Mouse (Mus musculus) testis, adult 2 months (tissue): ENCODE data around the gene D430041D05Rik. TPM values are rescaled to one million over a fixed set of nuclear protein-coding genes. Genes with fewer than 3 reads are reported as not detected.

Experiments used
- H3K27ac ChIP-seq: fragments of 200-500 bp; 2 replicates; pipeline ENCODE4 v1.5.1; 2012; ENCODE audit warnings: low read depth, low read length; ENCODE audit not compliant: control insufficient read depth, insufficient read depth
- H3K27me3 ChIP-seq: fragments of 200-500 bp; 2 replicates; pipeline ENCODE4 v1.6.1; 2012; ENCODE audit warnings: mild to moderate bottlenecking, low read length, moderate library complexity; ENCODE audit not compliant: control insufficient read depth, insufficient read depth
- H3K36me3 ChIP-seq: fragments of 200-500 bp; 2 replicates; pipeline ENCODE4 v1.6.1; 2012; ENCODE audit warnings: mild to moderate bottlenecking, low read length; ENCODE audit not compliant: control insufficient read depth, insufficient read depth
- H3K4me1 ChIP-seq: fragments of 200-500 bp; 2 replicates; pipeline ENCODE4 v1.6.1; 2012; ENCODE audit warnings: low read length; ENCODE audit not compliant: control insufficient read depth, insufficient read depth
- H3K4me3 ChIP-seq: fragments of 200-500 bp; 2 replicates; pipeline ENCODE4 v1.5.1; 2012; ENCODE audit warnings: low read depth, mild to moderate bottlenecking, low read length, moderate library complexity, mixed read lengths; ENCODE audit not compliant: control insufficient read depth
- CTCF ChIP-seq: fragments of 200-500 bp; IDR thresholded peaks from 2 replicates; pipeline ENCODE4 v1.5.1; 2012; ENCODE audit warnings: low read depth, mild to moderate bottlenecking, inconsistent platforms, low read length, moderate library complexity; ENCODE audit not compliant: control insufficient read depth, insufficient read depth, insufficient replicate concordance
- POLR2A ChIP-seq: fragments of 200-500 bp; IDR thresholded peaks from 2 replicates; pipeline ENCODE4 v1.6.1; 2012; ENCODE audit warnings: low read depth, mild to moderate bottlenecking, inconsistent platforms, low read length, moderate library complexity; ENCODE audit not compliant: control insufficient read depth
- polyA plus RNA-seq: library from polyadenylated mRNA; depleted of rRNA; stranded (reverse); fragments of >200 nt; gene quantifications from 2 replicates; pipeline ENCODE4 v1.2.3, GENCODE M21; 2012

Gene D430041D05Rik
- polyA plus RNA-seq, 1 experiment = 0.27 TPM

DNA sequence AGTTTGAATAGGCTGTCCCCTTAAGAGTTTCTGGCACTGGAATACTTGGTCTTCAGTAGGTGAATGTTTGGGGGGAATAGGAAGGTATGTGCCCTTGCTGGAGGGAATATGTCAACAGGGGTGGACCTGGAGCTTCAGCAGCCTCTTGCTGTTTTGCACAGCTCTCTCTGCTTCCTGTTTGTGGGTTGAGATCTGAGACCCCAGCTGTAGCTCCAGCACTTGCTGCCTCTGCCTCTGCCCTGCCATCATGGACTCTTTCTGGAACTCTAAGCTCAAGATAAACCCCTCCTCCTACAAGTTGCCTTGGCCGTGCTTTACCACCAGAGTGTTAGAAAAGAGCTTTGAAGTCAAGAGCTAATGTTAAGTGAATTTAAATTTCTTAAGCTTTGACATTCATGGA, 35.2 kb upstream of the D430041D05Rik start:
- H3K27me3 ChIP-seq = no peaks in the 10 kb centered on the region
- TF ChIP-seq CTCF (no peak), POLR2A (no peak)
- no peak overlapping the region for H3K27ac ChIP-seq
- H3K36me3 ChIP-seq = peaks cover 1% of the 10 kb centered on the region; the same call in 1 of the 2 replicates
- H3K4me3 ChIP-seq = no peak overlapping the region
- no peaks in the 10 kb centered on the region for H3K4me1 ChIP-seq

DNA sequence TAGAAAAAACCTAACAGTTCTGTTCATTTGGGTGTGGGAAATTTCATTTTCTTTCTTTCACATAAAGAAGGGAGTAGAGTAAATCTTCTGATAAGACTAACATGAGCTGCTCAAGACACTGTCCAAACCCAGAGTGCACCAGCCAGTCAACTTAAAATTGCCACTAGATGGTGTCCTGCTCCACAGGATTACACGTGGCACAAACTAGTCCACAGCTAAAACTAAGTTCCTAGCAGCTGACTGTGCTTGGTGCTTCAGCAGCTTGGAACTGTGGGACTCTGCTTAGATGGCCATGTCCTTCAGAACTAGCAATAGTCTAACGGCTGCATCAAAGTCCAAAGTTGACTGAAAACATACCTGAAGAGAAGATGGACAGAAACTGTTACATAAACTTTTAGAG, 34.0 kb upstream of the D430041D05Rik start:
- Histone ChIP-seq H3K27ac (no peak overlapping the region), H3K27me3 (no peaks in the 10 kb centered on the region), H3K4me1 (no peaks in the 10 kb centered on the region), H3K36me3 (peaks cover 1% of the 10 kb centered on the region; the same call in 1 of the 2 replicates), H3K4me3 (no peak overlapping the region)
- no peak for TF ChIP-seq POLR2A
- no peak for TF ChIP-seq CTCF

DNA sequence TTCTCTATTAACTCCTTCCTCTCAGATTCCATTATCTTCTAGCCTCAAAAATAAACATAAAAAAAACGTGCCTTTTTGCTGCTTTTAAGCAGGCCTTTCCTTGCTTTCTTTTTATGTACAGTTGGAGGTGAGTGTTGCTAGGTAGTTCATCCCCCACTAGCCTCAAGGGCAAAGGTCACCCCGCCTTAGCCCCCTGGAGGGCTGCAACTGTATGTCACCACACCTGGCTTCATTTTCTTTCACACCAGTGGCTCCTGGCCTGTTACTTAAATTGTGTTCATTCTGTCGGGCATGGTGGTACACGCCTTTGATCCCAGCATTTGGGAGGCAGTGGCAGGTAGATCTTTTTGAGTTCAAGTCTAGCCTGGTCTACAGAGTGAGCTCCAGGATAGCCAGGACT, 31.5 kb upstream of the D430041D05Rik start:
- Histone ChIP-seq H3K27ac (no peak overlapping the region), H3K36me3 (peaks cover 1% of the 10 kb centered on the region; the same call in 1 of the 2 replicates), H3K4me3 (no peak overlapping the region), H3K27me3 (no peaks in the 10 kb centered on the region), H3K4me1 (no peaks in the 10 kb centered on the region)
- TF ChIP-seq POLR2A (no peak), CTCF (no peak)

DNA sequence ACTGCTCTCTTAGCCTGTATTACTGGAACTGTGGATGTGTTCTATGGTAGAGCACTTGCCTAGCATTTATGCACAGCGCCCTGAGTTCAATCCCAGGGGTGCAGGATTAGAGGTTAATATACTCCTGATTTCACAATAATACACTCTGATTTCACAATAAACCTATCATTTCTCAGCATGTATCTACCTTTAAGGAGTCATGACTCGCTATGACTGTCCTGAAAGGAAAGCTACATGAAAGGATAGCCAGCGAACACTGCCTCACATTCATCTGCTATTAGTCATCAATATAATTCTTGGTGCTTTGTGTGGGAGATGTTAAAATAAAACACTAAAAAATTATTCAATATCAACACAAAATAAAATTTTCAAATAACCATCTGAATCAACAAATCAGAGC, 25.4 kb upstream of the D430041D05Rik start:
- no peak for TF ChIP-seq POLR2A
- no peak for TF ChIP-seq CTCF
- H3K4me1 ChIP-seq = no peaks in the 10 kb centered on the region
- H3K27ac ChIP-seq = no peak overlapping the region
- no peak overlapping the region for H3K4me3 ChIP-seq
- peaks cover 2% of the 10 kb centered on the region for H3K36me3 ChIP-seq
- no peaks in the 10 kb centered on the region for H3K27me3 ChIP-seq

DNA sequence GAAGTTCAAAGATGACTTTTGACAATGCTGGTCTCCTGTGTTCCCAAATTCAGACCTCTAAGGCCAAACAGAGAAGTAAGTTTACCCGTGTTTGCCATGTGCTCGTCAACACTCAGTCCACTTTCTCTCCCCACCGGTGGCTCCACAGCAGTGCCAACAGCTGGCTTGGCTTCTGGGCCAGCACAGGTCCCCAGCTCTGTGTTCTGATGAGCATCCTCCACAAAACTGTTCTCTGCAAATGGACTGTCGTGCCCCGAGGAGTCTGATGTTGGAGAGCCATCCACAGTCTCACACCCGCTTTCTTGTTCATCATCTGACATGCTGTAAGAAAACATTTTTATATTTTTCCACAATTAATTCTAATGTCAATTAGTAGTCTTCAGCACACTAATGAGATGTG, 20.3 kb upstream of the D430041D05Rik start:
- Histone ChIP-seq H3K36me3 (peaks cover 4% of the 10 kb centered on the region), H3K27ac (no peak overlapping the region), H3K4me3 (no peak overlapping the region), H3K27me3 (no peaks in the 10 kb centered on the region), H3K4me1 (no peaks in the 10 kb centered on the region)
- TF ChIP-seq POLR2A (no peak), CTCF (no peak)

DNA sequence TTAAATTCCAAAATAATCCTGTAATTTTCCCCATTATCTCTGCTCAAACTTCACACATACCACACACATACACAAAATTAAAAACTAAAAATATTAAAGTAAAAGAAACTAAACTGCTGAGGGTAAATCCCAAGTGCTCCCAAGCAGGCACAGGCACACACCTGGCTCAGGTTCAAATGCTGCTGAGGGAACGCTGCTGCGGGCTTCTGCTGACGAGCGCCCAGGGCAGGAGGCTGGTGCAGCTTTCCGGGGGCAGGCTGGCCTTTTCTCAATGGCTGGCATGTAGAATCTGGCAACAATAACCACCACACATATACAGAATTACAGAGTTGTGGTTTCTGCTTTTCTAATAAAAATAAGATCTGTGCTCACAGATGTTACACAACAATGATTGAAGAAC, 19.8 kb upstream of the D430041D05Rik start:
- Histone ChIP-seq H3K27me3 (no peaks in the 10 kb centered on the region), H3K4me3 (no peak overlapping the region), H3K36me3 (peaks cover 4% of the 10 kb centered on the region), H3K27ac (no peak overlapping the region), H3K4me1 (no peaks in the 10 kb centered on the region)
- TF ChIP-seq POLR2A = no peak
- no peak for TF ChIP-seq CTCF

DNA sequence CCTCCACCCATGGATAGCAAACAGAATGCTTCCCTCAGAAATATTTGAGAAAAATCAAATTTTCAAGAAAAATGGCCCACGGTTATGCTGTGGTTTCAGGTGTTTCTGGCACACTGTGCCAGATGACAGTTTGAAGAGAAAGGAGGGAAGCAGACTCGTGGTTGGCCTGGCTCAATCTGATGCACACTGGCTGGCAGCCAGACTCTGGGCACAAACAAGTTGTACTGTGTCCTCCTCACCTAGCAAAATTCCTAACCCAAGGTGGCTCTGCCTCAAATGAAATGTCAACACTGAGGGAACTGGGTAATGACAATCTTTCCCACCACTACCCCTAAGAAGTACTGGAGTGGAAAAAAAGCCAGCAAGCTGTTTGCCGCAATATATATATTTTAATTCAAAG, 15.3 kb upstream of the D430041D05Rik start:
- Histone ChIP-seq H3K27me3 (no peaks in the 10 kb centered on the region), H3K4me3 (no peak overlapping the region), H3K36me3 (peaks cover 2% of the 10 kb centered on the region; the same call in 1 of the 2 replicates), H3K4me1 (no peaks in the 10 kb centered on the region), H3K27ac (no peak overlapping the region)
- TF ChIP-seq CTCF (no peak), POLR2A (no peak)

DNA sequence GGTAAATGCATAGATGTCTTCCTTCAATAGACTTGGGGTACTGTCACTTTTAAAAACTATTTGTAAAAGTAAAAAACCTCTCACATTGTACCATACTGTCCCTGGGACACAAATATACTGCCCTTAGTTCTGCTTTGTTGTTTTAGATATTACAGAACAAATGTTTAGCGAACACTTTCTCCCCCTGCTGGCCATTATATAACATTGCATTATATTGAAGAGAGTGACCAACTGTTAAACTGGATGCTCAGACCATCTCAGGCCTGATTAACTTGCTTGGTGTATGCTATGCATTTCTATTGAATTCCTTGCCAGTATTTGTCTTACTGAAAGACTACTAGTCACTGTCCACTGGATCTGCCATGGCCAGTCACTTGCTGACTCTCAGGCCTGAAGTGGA, 11.4 kb upstream of the D430041D05Rik start:
- Histone ChIP-seq H3K36me3 (no peaks in the 10 kb centered on the region), H3K27me3 (no peaks in the 10 kb centered on the region), H3K4me3 (no peak overlapping the region), H3K4me1 (no peaks in the 10 kb centered on the region), H3K27ac (no peak overlapping the region)
- TF ChIP-seq CTCF (no peak), POLR2A (no peak)
